Mouse (Mus musculus): ENCODE data around the gene Ctla4. TPM values are rescaled to one million over a fixed set of nuclear protein-coding genes. Genes with fewer than 3 reads are reported as not detected.

Ctla4 gene
- polyA plus RNA-seq (2012; rRNA removed): 0.16 TPM in 1 of 2 replicates, not detected in the other

DNA sequence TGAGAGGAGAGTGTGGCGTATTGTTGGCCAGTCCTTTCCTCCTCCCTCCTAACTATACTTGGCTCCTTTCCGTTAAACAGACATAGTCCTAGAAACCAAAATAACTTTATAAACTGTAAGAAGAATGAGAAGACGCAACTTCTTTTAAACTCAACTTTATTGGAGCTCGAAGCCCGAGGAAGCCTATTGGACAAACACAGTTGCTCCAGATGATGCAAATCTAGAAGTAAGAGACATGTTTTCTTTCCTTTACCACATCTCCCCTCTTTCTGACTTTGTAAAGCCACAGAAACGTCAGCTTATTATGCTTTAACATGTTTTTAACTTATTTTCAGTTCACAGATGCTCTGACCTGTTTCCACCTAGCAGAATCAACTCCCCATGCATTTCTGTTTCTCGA lies at the start of gene Ctla4:
TSS of gene Ctla4 (plus strand) at position 20 of the 400 bp plus-strand sequence.

Other genes with a start within 250 kb of the Ctla4 start
- 0.05 TPM in 1 of 2 replicates, not detected in the other for gene Cd28, start 170.2 kb upstream of the Ctla4 start, polyA plus RNA-seq (2012; rRNA removed)
- 0.03 and 0.05 TPM in 2 replicates for gene Icos, start 90.9 kb downstream of the Ctla4 start, polyA plus RNA-seq (2012; rRNA removed)

Measured in stomach, adult 2 months (tissue).